Mouse (Mus musculus): ENCODE measurements around the gene Shisa5. TPM values are rescaled to one million over a fixed set of nuclear protein-coding genes. Genes with fewer than 3 reads are reported as not detected.

The Shisa5 gene
- polyA plus RNA-seq, 1 experiment from 2014 or later: 60.4 TPM

Other genes starting within 250 kb of the Shisa5 start
- 24.2 and 25.7 TPM in 2 replicates for gene Nckipsd, start 230.2 kb upstream of the Shisa5 start, polyA plus RNA-seq (2016; fragmentation: Nextera tagmentation; extraction: Ambion mirVana)
- gene Celsr3, start 212.2 kb upstream of the Shisa5 start, polyA plus RNA-seq (2016; fragmentation: Nextera tagmentation; extraction: Ambion mirVana): 1.2 and 2.1 TPM in 2 replicates
- 20.5 and 22.5 TPM in 2 replicates for gene Slc26a6, start 185.3 kb upstream of the Shisa5 start, polyA plus RNA-seq (2016; fragmentation: Nextera tagmentation; extraction: Ambion mirVana)
- gene Tmem89, start 123.9 kb upstream of the Shisa5 start, polyA plus RNA-seq (2016; fragmentation: Nextera tagmentation; extraction: Ambion mirVana): not detected in 2 replicates
- gene Uqcrc1, start 101.9 kb upstream of the Shisa5 start, polyA plus RNA-seq (2016; fragmentation: Nextera tagmentation; extraction: Ambion mirVana): 426 and 449 TPM in 2 replicates
- 7.7 and 10.9 TPM in 2 replicates for gene Col7a1, start 85.0 kb upstream of the Shisa5 start, polyA plus RNA-seq (2016; fragmentation: Nextera tagmentation; extraction: Ambion mirVana)
- 0.27 and 0.32 TPM in 2 replicates for gene Ucn2, start 52.6 kb upstream of the Shisa5 start, polyA plus RNA-seq (2016; fragmentation: Nextera tagmentation; extraction: Ambion mirVana)
- 14.4 and 16.5 TPM in 2 replicates for gene Pfkfb4, start 46.8 kb upstream of the Shisa5 start, polyA plus RNA-seq (2016; fragmentation: Nextera tagmentation; extraction: Ambion mirVana)
- 10.3 and 13.1 TPM in 2 replicates for gene Trex1, start 21.2 kb downstream of the Shisa5 start, polyA plus RNA-seq (2016; fragmentation: Nextera tagmentation; extraction: Ambion mirVana)
- gene Atrip, start 35.6 kb downstream of the Shisa5 start, polyA plus RNA-seq (2016; fragmentation: Nextera tagmentation; extraction: Ambion mirVana): 31.5 and 34.9 TPM in 2 replicates
- gene Ccdc51, start 43.9 kb downstream of the Shisa5 start, polyA plus RNA-seq (2016; fragmentation: Nextera tagmentation; extraction: Ambion mirVana): 13.9 and 15.0 TPM in 2 replicates
- gene Tma7, start 44.0 kb downstream of the Shisa5 start, polyA plus RNA-seq (2016; fragmentation: Nextera tagmentation; extraction: Ambion mirVana): 757 TPM in 2 replicates
- gene Plxnb1, start 56.8 kb downstream of the Shisa5 start, polyA plus RNA-seq (2016; fragmentation: Nextera tagmentation; extraction: Ambion mirVana): 18.3 and 23.0 TPM in 2 replicates
- not detected in 2 replicates for gene Fbxw21, start 123.5 kb downstream of the Shisa5 start, polyA plus RNA-seq (2016; fragmentation: Nextera tagmentation; extraction: Ambion mirVana)
- not detected in 2 replicates for gene Fbxw13, start 157.4 kb downstream of the Shisa5 start, polyA plus RNA-seq (2016; fragmentation: Nextera tagmentation; extraction: Ambion mirVana)
- gene Fbxw20, start 196.2 kb downstream of the Shisa5 start, polyA plus RNA-seq (2016; fragmentation: Nextera tagmentation; extraction: Ambion mirVana): not detected in 2 replicates
- gene Fbxw14, start 249.1 kb downstream of the Shisa5 start, polyA plus RNA-seq (2016; fragmentation: Nextera tagmentation; extraction: Ambion mirVana): not detected in 2 replicates